Mouse (Mus musculus) telencephalon, adult 2 months (tissue): ENCODE measurements around the gene Ncan.

Source experiments
- DNase-seq: peaks from one replicate; pipeline ENCODE4 v3.0.0-alpha.2; 2011; ENCODE audit warnings: low read depth, low spot score

Ncan gene

GRCm38 (mm10) chr8:70120667-70121066, at the start of gene Ncan:
TSS of gene Ncan (minus strand) at chr8:70120873.
- peak; percentile 67 for DNase-seq

- no peak for DNase-seq
These were observed 49.4 kb upstream of the Ncan start for GRCm38 (mm10) chr8:70170116-70170515.

- no peak for DNase-seq
These were observed 45.9 kb upstream of the Ncan start for GRCm38 (mm10) chr8:70166504-70167110.

- no peak for DNase-seq
These were observed 42.6 kb upstream of the Ncan start for GRCm38 (mm10) chr8:70163316-70163715.

GRCm38 (mm10) chr8:70160015-70160414, 39.3 kb upstream of the Ncan start:
- no peak for DNase-seq

- no peak for DNase-seq
These were observed 38.5 kb upstream of the Ncan start for GRCm38 (mm10) chr8:70159211-70159610.

GRCm38 (mm10) chr8:70158069-70158853, 37.6 kb upstream of the Ncan start:
- DNase-seq: peak; percentile 26

- no peak for DNase-seq
These were observed 36.6 kb upstream of the Ncan start for GRCm38 (mm10) chr8:70157240-70157800.

GRCm38 (mm10) chr8:70152537-70153257, 32.0 kb upstream of the Ncan start:
- DNase-seq: peak; percentile 19

GRCm38 (mm10) chr8:70150158-70150557, 29.5 kb upstream of the Ncan start:
- DNase-seq: no peak

GRCm38 (mm10) chr8:70147678-70148607, 27.3 kb upstream of the Ncan start:
- no peak for DNase-seq

GRCm38 (mm10) chr8:70139981-70140380, 19.3 kb upstream of the Ncan start:
- DNase-seq: no peak

GRCm38 (mm10) chr8:70139026-70139857, 18.6 kb upstream of the Ncan start, which contains the start of the genes Rfxank, Borcs8 and Mef2b:
TSS of gene Rfxank (minus strand) at chr8:70139154.
TSS of gene Borcs8 (plus strand) at chr8:70139499.
TSS of gene Mef2b (plus strand) at chr8:70139711.
- peak; percentile 99 for DNase-seq

- DNase-seq: no peak
These were observed 17.2 kb upstream of the Ncan start for GRCm38 (mm10) chr8:70137890-70138289.

- no peak for DNase-seq
These were observed 15.9 kb upstream of the Ncan start for GRCm38 (mm10) chr8:70136591-70136990.

GRCm38 (mm10) chr8:70134931-70135330, 14.3 kb upstream of the Ncan start:
- DNase-seq: no peak

GRCm38 (mm10) chr8:70134086-70134485, 13.4 kb upstream of the Ncan start:
- no peak for DNase-seq

GRCm38 (mm10) chr8:70131166-70131883, 10.7 kb upstream of the Ncan start, which contains the start of gene Nr2c2ap:
TSS of gene Nr2c2ap (plus strand) at chr8:70131333.
- peak; percentile 65 for DNase-seq

- no peak for DNase-seq
These were observed 9.4 kb upstream of the Ncan start for GRCm38 (mm10) chr8:70130066-70130465.
